Mouse (Mus musculus) heart, embryonic 13.5 days (tissue): Measurements from ENCODE around the gene Iqsec1. TPM values are rescaled to one million over a fixed set of nuclear protein-coding genes. Genes with fewer than 3 reads are reported as not detected.

Source experiments
- ATAC-seq: fragments of 200-750 bp; cut with Nextera tagmentation; 2 replicates; pipeline ENCODE4 v1.8.0; 2017; ENCODE audit warnings: moderate TSS enrichment; ENCODE audit not compliant: insufficient number of reproducible peaks, low FRiP score, low TSS enrichment; ENCODE audit errors: extremely low read depth
- H3K27ac ChIP-seq: fragments of 300-500 bp; sonication (generic); replicated peaks from 2 replicates; pipeline ENCODE4 v1.5.1; 2015; ENCODE audit warnings: moderate library complexity, mild to moderate bottlenecking, inconsistent platforms
- H3K27me3 ChIP-seq: fragments of 300-500 bp; sonication (generic); replicated peaks from 2 replicates; pipeline ENCODE4 v1.6.1; 2015; ENCODE audit warnings: mild to moderate bottlenecking, inconsistent platforms
- H3K36me3 ChIP-seq: fragments of 300-500 bp; sonication (generic); 2 replicates; pipeline ENCODE4 v1.6.1; 2015; ENCODE audit warnings: mild to moderate bottlenecking, inconsistent platforms
- H3K4me1 ChIP-seq: fragments of 300-500 bp; sonication (generic); 2 replicates; pipeline ENCODE4 v1.6.1; 2015; ENCODE audit warnings: inconsistent platforms
- H3K4me2 ChIP-seq: fragments of 300-500 bp; sonication (generic); 2 replicates; pipeline ENCODE4 v1.6.1; 2015; ENCODE audit warnings: inconsistent platforms, mild to moderate bottlenecking, moderate library complexity
- H3K4me3 ChIP-seq: fragments of 300-500 bp; sonication (generic); 2 replicates; pipeline ENCODE4 v1.5.1; 2015; ENCODE audit warnings: moderate library complexity, mild to moderate bottlenecking, inconsistent platforms
- H3K9ac ChIP-seq: fragments of 300-500 bp; sonication (generic); 2 replicates; pipeline ENCODE4 v1.6.1; 2015; ENCODE audit warnings: inconsistent platforms, mild to moderate bottlenecking, moderate library complexity
- H3K9me3 ChIP-seq: fragments of 300-500 bp; sonication (generic); 2 replicates; pipeline ENCODE4 v1.6.1; 2016; ENCODE audit warnings: inconsistent platforms
- WGBS: fragments of 180-500 bp; shearing (Covaris S2); methylation state at CpG from one replicate; pipeline ENCODE4 v1.1.7; 2015; ENCODE audit warnings: mixed read lengths; 5-methylcytosine and 5-hydroxymethylcytosine counted together
- polyA plus RNA-seq: library from polyadenylated mRNA; unstranded; fragments of >200 nt; fragmentation: Nextera tagmentation; extraction: Ambion mirVana; gene quantifications from 2 replicates; pipeline ENCODE4 v1.2.1, GENCODE M21; 2015

The Iqsec1 gene
- 13.5 and 14.3 TPM in 2 replicates for polyA plus RNA-seq

DNA sequence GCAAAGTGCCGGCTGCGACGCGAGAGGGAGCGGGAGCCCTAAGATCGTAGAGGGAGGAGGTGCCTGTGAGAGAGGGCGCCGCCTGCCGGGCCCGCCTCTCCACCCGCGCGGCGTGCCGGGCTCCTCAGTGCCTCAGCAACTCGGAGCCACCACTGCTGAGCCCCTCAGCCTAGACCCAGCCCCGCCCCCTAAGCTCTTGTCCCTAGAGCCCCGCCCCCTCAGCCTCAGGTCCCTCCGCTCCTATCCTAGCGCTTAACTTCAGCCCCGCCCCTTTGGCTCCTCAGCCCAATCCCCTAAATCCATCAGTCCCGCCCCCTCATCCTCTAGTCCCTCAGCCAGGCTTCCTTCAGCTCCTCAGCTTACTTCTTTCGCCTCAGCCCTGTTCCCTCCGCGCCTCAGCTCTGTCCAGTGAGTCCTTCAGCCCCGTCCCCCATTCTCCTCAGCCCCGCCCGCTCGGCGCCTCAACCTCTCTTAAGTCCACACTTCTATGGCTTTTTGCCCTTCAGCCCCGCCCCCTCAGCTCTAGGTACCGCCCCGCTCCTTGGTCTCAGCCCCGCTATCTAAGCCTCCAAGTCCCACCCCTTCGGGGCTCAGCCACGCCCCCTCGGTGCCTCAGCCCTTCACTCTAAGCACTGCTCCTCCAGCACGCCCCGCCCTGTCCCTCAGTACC, at the start of gene Iqsec1:
TSS of gene Iqsec1 (minus strand) at position 38 of the 670 bp plus-strand sequence.
- Histone ChIP-seq H3K27ac (peak within 1 kb of the TSS; percentile 84), H3K4me2 (peak within 1 kb of the TSS; percentile 97), H3K36me3 (no peaks in the 10 kb centered on the region), H3K27me3 (0 out of 2 replicates have a peak, but pooled peaks cover 6% of the 10 kb centered on the region), H3K9ac (peak within 1 kb of the TSS; percentile 94), H3K4me1 (peaks cover 40% of the 10 kb centered on the region), H3K4me3 (peak within 1 kb of the TSS; percentile 75), H3K9me3 (peaks cover 8% of the 10 kb centered on the region; the same call in 1 of the 2 replicates)
- under 1% methylated on average over 39 of the region's 39 CpGs for WGBS
- ATAC-seq: peak; percentile 90

GRCm38 (mm10) chr6:91028256-91028655, 39.8 kb upstream of the Iqsec1 start:
- no peaks in the 10 kb centered on the region for H3K27me3 ChIP-seq
- no peak overlapping the region for H3K4me2 ChIP-seq
- no peaks in the 10 kb centered on the region for H3K9me3 ChIP-seq
- peaks cover 13% of the 10 kb centered on the region for H3K4me1 ChIP-seq
- no peak for ATAC-seq
- peaks cover 23% of the 10 kb centered on the region for H3K36me3 ChIP-seq
- WGBS: 83% methylated on average over 5 of the region's 5 CpGs
- no peak overlapping the region for H3K4me3 ChIP-seq
- no peak overlapping the region for H3K27ac ChIP-seq
- H3K9ac ChIP-seq: no peak overlapping the region

DNA sequence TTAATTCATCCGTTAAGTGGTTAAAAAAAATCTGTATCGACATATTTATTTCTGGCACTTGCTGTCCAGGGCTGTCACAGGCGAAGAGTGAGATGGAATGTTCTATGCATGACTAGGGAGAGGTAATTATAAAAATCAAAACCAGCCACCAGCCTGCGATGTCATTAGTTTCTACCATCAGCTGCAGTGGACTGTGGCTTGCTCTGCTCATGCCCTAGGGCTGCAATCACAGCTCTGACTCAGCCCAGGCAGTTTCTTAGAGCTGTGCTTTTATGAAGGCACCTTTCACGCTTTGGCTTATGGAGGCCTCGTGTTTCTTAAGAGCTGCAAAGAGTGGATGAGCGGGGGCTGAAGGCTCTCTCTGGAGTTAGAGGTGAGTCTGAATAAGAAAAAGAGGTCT, 32.3 kb upstream of the Iqsec1 start:
- no peaks in the 10 kb centered on the region for H3K27me3 ChIP-seq
- no peak for ATAC-seq
- H3K36me3 ChIP-seq: peaks cover 7% of the 10 kb centered on the region
- no peak overlapping the region for H3K4me3 ChIP-seq
- no peak overlapping the region for H3K27ac ChIP-seq
- WGBS: 73% methylated on average over 7 of the region's 7 CpGs
- no peak overlapping the region for H3K9ac ChIP-seq
- no peaks in the 10 kb centered on the region for H3K9me3 ChIP-seq
- H3K4me2 ChIP-seq: no peak overlapping the region
- H3K4me1 ChIP-seq: peaks cover 9% of the 10 kb centered on the region; the same call in 1 of the 2 replicates

DNA sequence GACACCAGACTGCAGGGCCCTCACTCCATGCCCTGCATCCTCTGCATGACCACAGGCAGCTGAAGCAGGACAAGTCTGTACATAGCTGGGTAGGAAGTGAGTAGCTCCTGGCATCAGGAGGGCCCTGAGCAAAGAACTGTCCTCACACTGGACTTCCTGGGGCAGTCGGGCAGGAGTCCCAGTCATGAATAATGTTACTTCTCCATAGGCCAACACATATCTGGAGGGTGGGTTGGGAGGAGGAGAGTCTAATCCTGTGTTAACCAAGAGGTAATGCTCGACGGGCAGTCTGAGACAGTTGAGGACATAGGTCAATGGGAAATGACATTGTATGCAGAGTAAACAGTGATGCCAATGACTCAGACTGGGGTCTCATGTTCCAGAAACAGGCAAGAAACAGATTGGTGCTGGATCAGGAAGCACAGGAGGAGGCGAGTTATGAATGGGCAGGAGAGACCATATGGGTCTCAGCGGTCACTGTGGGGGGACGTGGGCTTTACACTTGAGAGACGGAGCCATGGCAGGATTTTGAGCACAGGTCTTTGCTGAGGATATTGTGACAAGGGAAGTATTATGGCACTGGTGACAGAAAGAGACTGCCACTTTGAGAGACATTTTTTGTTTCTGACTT, 28.2 kb upstream of the Iqsec1 start:
- peaks cover 19% of the 10 kb centered on the region for H3K4me1 ChIP-seq
- peaks cover 10% of the 10 kb centered on the region for H3K36me3 ChIP-seq
- no peak for ATAC-seq
- H3K9me3 ChIP-seq: no peaks in the 10 kb centered on the region
- no peak overlapping the region for H3K9ac ChIP-seq
- H3K4me3 ChIP-seq: no peak overlapping the region
- 81% methylated on average over 7 of the region's 7 CpGs for WGBS
- no peaks in the 10 kb centered on the region for H3K27me3 ChIP-seq
- H3K27ac ChIP-seq: no peak overlapping the region
- H3K4me2 ChIP-seq: no peak overlapping the region

DNA sequence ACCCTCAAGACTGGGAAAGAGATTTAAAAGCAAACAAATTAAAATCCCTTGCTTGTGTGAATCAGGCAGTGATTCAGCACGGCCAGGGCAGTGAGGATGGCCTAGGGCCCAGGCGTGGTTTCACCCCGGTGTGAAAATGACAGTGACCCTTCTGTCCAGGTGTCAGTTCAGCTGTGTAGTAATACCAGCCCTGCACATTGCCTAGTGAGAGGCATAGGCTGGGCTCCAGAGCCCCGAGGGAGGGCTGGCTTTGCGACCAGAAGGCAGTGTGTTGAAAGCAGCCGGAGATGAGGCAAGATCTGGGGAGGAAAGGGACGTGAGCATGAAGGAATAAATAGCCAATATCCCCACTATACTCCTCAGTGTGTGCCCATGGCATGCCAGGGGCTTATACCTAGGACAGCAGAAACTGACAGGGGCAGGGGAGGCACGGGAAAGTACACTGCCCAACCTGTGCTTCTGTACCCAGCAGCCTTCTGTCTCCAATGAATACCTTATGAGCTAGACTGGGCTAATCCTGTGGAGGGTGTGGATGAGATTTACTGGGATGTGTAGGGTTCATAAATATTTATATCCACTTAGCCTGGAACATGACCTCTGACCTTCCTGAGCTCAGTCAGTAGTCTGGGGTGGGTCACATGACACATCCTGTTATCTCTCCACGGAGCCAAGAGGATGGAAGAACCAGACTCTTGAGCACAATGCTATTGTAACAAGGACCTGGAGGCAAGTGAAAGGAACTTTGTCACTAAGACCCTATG, 25.9 kb upstream of the Iqsec1 start:
- Histone ChIP-seq H3K36me3 (peaks cover 10% of the 10 kb centered on the region), H3K9ac (no peak overlapping the region), H3K27me3 (no peaks in the 10 kb centered on the region), H3K4me1 (peaks cover 26% of the 10 kb centered on the region), H3K9me3 (no peaks in the 10 kb centered on the region), H3K27ac (no peak overlapping the region), H3K4me3 (no peak overlapping the region), H3K4me2 (no peak overlapping the region)
- 71% methylated on average over 9 of the region's 9 CpGs for WGBS
- ATAC-seq: no peak

- H3K4me3 ChIP-seq: no peak overlapping the region
- no peaks in the 10 kb centered on the region for H3K27me3 ChIP-seq
- peaks cover 8% of the 10 kb centered on the region for H3K36me3 ChIP-seq
- WGBS: 50% methylated on average over 3 of the region's 3 CpGs
- H3K27ac ChIP-seq: no peak overlapping the region
- no peak overlapping the region for H3K4me2 ChIP-seq
- peaks cover 26% of the 10 kb centered on the region for H3K4me1 ChIP-seq
- ATAC-seq: no peak
- H3K9ac ChIP-seq: no peak overlapping the region
- no peaks in the 10 kb centered on the region for H3K9me3 ChIP-seq
Measured at GRCm38 (mm10) chr6:91012458-91012857, 24.0 kb upstream of the Iqsec1 start.

DNA sequence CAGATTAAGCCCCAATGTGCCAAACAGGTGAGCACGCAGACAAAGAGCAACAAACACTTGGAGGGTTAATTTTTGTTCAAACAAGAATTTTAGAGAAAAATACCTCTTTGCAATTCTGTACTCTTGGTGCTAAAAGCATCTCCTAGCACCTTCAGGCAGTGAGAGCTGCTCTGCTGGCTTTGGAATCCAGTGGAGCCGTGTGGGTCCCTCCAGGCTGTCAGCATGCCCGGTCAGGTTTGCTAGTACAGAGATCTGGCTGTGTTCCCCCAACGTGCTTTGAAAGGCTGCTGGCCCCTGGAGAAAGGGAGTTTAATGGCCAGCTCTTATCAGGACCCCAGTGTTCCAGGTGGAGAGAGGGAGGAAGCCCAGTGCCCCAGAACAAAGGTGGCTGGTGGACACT, 23.1 kb upstream of the Iqsec1 start:
- Histone ChIP-seq H3K4me2 (no peak overlapping the region), H3K27me3 (no peaks in the 10 kb centered on the region), H3K36me3 (0 out of 2 replicates have a peak, but pooled peaks cover 3% of the 10 kb centered on the region), H3K4me1 (peaks cover 28% of the 10 kb centered on the region), H3K27ac (no peak overlapping the region), H3K4me3 (no peak overlapping the region), H3K9ac (no peak overlapping the region), H3K9me3 (no peaks in the 10 kb centered on the region)
- no peak for ATAC-seq
- WGBS: 33% methylated on average over 4 of the region's 4 CpGs

GRCm38 (mm10) chr6:91008284-91008830, 19.9 kb upstream of the Iqsec1 start:
- 80% methylated on average over 3 of the region's 3 CpGs for WGBS
- Histone ChIP-seq H3K4me2 (no peak overlapping the region), H3K36me3 (no peaks in the 10 kb centered on the region), H3K4me1 (peaks cover 32% of the 10 kb centered on the region), H3K9me3 (no peaks in the 10 kb centered on the region), H3K27ac (no peak overlapping the region), H3K27me3 (no peaks in the 10 kb centered on the region), H3K9ac (no peak overlapping the region), H3K4me3 (no peak overlapping the region)
- ATAC-seq: no peak

DNA sequence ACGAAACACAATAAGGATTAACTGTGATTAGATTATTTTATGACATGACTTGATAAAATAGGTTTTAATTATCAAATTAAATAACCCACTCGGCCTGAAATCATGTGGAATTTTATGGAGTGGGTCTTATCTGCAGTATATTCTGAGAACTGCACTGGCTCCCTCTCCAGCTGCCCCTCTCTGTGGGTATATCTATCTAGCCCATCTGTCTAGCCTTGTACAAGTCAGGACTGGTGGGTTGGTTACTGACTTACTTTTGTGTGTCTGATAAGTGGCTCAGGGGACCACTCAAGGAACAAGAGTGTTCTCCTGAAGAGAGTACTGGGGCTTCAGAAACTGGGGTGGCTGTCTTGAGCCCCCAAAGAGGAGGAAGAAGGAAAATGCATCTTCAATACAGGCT, 18.7 kb upstream of the Iqsec1 start:
- no peak for ATAC-seq
- peaks cover 27% of the 10 kb centered on the region for H3K4me1 ChIP-seq
- H3K4me2 ChIP-seq: no peak overlapping the region
- H3K9ac ChIP-seq: no peak overlapping the region
- no peak overlapping the region for H3K27ac ChIP-seq
- H3K4me3 ChIP-seq: no peak overlapping the region
- H3K9me3 ChIP-seq: no peaks in the 10 kb centered on the region
- H3K27me3 ChIP-seq: no peaks in the 10 kb centered on the region
- WGBS: 60% methylated on average over 2 of the region's 2 CpGs
- H3K36me3 ChIP-seq: no peaks in the 10 kb centered on the region

DNA sequence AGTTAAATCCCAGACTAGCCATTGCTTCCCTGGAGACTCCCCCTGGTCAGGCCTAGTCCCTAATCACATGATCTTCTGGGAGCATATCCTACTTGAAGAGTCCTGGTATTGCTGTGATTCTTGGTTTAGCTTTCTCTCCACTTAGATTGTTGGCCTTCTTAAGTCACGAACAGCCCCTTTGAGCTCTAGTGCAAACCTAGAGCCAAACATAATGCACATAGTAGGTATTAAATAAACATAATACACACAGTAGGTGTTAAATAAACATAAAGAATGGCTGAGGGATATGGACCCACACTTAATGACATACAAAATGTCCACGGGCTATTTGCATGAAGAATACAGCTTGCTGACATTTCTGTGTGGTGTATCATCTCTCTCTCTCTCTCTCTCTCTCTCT, 15.7 kb upstream of the Iqsec1 start:
- Histone ChIP-seq H3K27ac (no peak overlapping the region), H3K4me3 (no peak overlapping the region), H3K9ac (no peak overlapping the region), H3K36me3 (no peaks in the 10 kb centered on the region), H3K4me2 (no peak overlapping the region), H3K4me1 (peaks cover 40% of the 10 kb centered on the region), H3K27me3 (no peaks in the 10 kb centered on the region), H3K9me3 (no peaks in the 10 kb centered on the region)
- ATAC-seq: no peak
- whole genome bisulfite sequencing: 86% methylated on average over 2 of the region's 2 CpGs

GRCm38 (mm10) chr6:91003310-91003995, 15.0 kb upstream of the Iqsec1 start:
- H3K9ac ChIP-seq: no peak overlapping the region
- H3K27me3 ChIP-seq: no peaks in the 10 kb centered on the region
- WGBS: 16% methylated on average over 3 of the region's 3 CpGs
- peak; percentile 62; the same call in 1 of the 2 replicates for ATAC-seq
- no peak overlapping the region for H3K4me3 ChIP-seq
- no peaks in the 10 kb centered on the region for H3K9me3 ChIP-seq
- no peak overlapping the region for H3K27ac ChIP-seq
- no peak overlapping the region for H3K4me2 ChIP-seq
- H3K4me1 ChIP-seq: peaks cover 44% of the 10 kb centered on the region
- no peaks in the 10 kb centered on the region for H3K36me3 ChIP-seq
